In the genomic region with DNA sequence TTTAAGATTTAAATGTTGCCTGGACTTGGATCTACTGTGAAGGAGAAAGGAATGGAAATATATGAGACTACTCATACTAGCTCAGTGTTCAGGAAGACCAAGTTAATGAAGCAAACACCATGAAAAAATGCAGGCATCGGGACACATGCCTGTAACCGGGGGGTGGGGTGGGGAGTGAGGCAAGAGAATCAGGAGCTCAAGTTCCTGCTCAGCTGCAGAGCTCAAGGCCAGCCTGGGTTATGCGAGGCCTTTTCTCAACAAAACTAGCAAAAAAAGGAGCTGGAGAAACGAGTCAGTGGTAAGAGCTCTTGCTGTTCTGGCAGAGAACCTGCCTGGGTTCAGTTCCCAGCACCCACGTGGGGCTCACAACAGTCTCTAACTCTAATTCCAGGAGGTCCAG, we compare ENCODE assay signal across 19 mouse cellular contexts. TPM values are rescaled to one million over a fixed set of nuclear protein-coding genes. Genes with fewer than 3 reads are reported as not detected.
"Had no signal": no experiment of that assay in that cellular context is flagged by ENCODE, and none has a peak within 500 bp of the region (broad histone marks: within the 10 kb centered on the region; RNA-seq: fewer than 3 reads in every experiment).

No protein-coding gene starts in this region.

- DNase-seq: heart, postnatal 10 days; heart, postnatal 14 days; heart, postnatal 36 days; heart, postnatal 4 days; kidney, adult 11 months; kidney, adult 18-20 months; kidney, adult 2 months; kidney, adult 8-10 months; kidney, adult 9 months; kidney, postnatal 10 days; kidney, postnatal 14 days; kidney, postnatal 25 days; kidney, postnatal 36 days; kidney, postnatal 4 days; layer of hippocampus, adult 9-11 months; layer of hippocampus, postnatal 36 days had no signal

RNA-seq across cellular contexts. Expression of a gene that starts 43.4 kb away (rescaled TPM):
- total RNA-seq: hematopoietic stem cell, adult 5-6 weeks had no signal
- polyA plus RNA-seq: hindbrain, postnatal 0 days; kidney, postnatal 0 days had no signal
